Mouse (Mus musculus) neural tube, embryonic 13.5 days (tissue): ENCODE measurements at regions not wholly inside any gene's neighbourhood (a gene's known extent, or its start where the extent isn't known, plus 50 kb on each side); places are given as distances from the start of the nearest gene placed in this dataset. TPM values are rescaled to one million over a fixed set of nuclear protein-coding genes. Genes with fewer than 3 reads are reported as not detected.
"Not testable (repeated sequence)": the region's sequence is repeated elsewhere in the genome, so short reads cannot be mapped to it uniquely, and the experiment has no call there.

Source experiments
- ATAC-seq: fragments of 200-750 bp; cut with Nextera tagmentation; 2 replicates; pipeline ENCODE4 v1.8.0; 2017; ENCODE audit warnings: low read depth, mild to moderate bottlenecking, moderate TSS enrichment, moderate library complexity
- H3K27ac ChIP-seq: fragments of 300-500 bp; sonication (generic); replicated peaks from 2 replicates; pipeline ENCODE4 v1.5.1; 2015; ENCODE audit warnings: moderate library complexity, mild to moderate bottlenecking, inconsistent platforms
- H3K27me3 ChIP-seq: fragments of 300-500 bp; sonication (generic); 2 replicates; pipeline ENCODE4 v1.6.1; 2015; ENCODE audit warnings: mild to moderate bottlenecking, inconsistent platforms
- H3K36me3 ChIP-seq: fragments of 300-500 bp; sonication (generic); 2 replicates; pipeline ENCODE4 v1.6.1; 2015; ENCODE audit warnings: mild to moderate bottlenecking, inconsistent platforms
- H3K4me1 ChIP-seq: fragments of 300-500 bp; sonication (generic); replicated peaks from 2 replicates; pipeline ENCODE4 v1.6.1; 2015; ENCODE audit warnings: inconsistent platforms
- H3K4me2 ChIP-seq: fragments of 300-500 bp; sonication (generic); 2 replicates; pipeline ENCODE4 v1.6.1; 2015; ENCODE audit warnings: inconsistent platforms, mild to moderate bottlenecking, moderate library complexity
- H3K4me3 ChIP-seq: fragments of 300-500 bp; sonication (generic); 2 replicates; pipeline ENCODE4 v1.5.1; 2015; ENCODE audit warnings: mild to moderate bottlenecking, inconsistent platforms
- H3K9ac ChIP-seq: fragments of 300-500 bp; sonication (generic); 2 replicates; pipeline ENCODE4 v1.6.1; 2015; ENCODE audit warnings: moderate library complexity, mild to moderate bottlenecking, inconsistent platforms
- H3K9me3 ChIP-seq: fragments of 300-500 bp; sonication (generic); 2 replicates; pipeline ENCODE4 v1.6.1; 2016; ENCODE audit warnings: inconsistent platforms
- WGBS: fragments of 180-500 bp; shearing (Covaris S2); methylation state at CpG from one replicate; pipeline ENCODE4 v1.1.7; 2015; 5-methylcytosine and 5-hydroxymethylcytosine counted together
- microRNA counts: library from miRNA; unstranded; fragments of <30 nt; microRNA quantifications from one replicate; lab custom pipeline; 2016
- microRNA-seq: library from miRNA; unstranded; fragments of <30 nt; microRNA quantifications from one replicate; pipeline ENCODE4, GENCODE M21; 2016

DNA sequence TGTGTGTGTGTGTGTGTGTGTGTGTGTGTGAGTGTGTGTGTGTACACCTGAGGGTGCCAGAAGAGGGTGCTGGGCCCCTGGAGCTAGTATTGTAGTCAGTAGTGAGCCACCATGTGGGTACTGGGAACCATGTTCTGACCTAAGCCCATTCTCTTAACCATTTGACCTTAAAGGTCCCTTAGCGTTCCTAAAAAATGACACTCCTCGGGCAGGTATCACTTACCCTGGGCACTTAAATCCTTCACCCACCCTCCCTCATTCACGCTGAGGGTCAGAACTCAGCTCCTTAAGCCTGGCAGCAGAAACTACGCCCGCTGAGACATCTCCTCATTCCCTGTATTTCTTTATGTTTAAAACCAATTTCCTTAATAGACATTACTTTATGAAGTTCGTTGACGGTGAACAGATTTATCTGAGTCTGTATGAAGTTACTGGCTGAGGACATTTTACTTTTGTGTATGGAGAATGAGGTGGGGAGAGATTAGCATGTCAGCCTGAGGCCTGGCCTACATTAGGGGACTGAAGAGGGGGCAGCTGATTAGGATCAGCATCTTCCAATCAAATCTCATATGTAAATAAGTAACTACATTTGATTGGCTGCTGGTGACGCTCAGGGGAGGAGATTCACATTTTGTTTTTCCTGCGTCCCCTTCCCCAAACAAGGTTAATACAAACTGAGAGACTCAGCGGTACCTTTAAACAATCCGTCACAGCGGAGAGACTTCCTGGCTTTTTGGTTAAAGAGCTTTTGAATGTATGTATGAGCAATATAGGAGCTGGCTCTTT, 61.8 kb upstream of the Gadl1 start:
- Histone ChIP-seq H3K4me3 (peak overlapping the region; percentile 23), H3K36me3 (no peaks in the 10 kb centered on the region), H3K27ac (no peak overlapping the region), H3K27me3 (no peaks in the 10 kb centered on the region), H3K4me1 (no peaks in the 10 kb centered on the region), H3K9me3 (no peaks in the 10 kb centered on the region), H3K4me2 (peak overlapping the region; percentile 48), H3K9ac (no peak overlapping the region)
- 41% methylated on average over 12 of the region's 12 CpGs for WGBS
- peak; percentile 72 for ATAC-seq

- not testable (repeated sequence) for H3K4me1 ChIP-seq, H3K4me2 ChIP-seq, H3K4me3 ChIP-seq, H3K9me3 ChIP-seq, H3K36me3 ChIP-seq, H3K27me3 ChIP-seq, H3K27ac ChIP-seq, ATAC-seq, H3K9ac ChIP-seq
- 88% methylated on average over 5 of the region's 5 CpGs for WGBS
Measured at GRCm38 (mm10) chr9:115853210-115853842, 55.9 kb upstream of the Gadl1 start.

- Histone ChIP-seq H3K9ac (no peak overlapping the region), H3K4me2 (no peak overlapping the region), H3K9me3 (no peaks in the 10 kb centered on the region), H3K4me1 (no peaks in the 10 kb centered on the region), H3K36me3 (no peaks in the 10 kb centered on the region), H3K27ac (no peak overlapping the region), H3K27me3 (no peaks in the 10 kb centered on the region), H3K4me3 (no peak overlapping the region)
- 76% methylated on average over 7 of the region's 7 CpGs for WGBS
- ATAC-seq: no peak
Measured at GRCm38 (mm10) chr9:115857301-115857700, 52.0 kb upstream of the Gadl1 start.

GRCm38 (mm10) chr9:115858848-115859247, 50.4 kb upstream of the Gadl1 start:
- Histone ChIP-seq H3K27me3 (no peaks in the 10 kb centered on the region), H3K9me3 (no peaks in the 10 kb centered on the region), H3K4me3 (no peak overlapping the region), H3K27ac (no peak overlapping the region), H3K4me2 (no peak overlapping the region), H3K9ac (no peak overlapping the region), H3K36me3 (no peaks in the 10 kb centered on the region), H3K4me1 (no peaks in the 10 kb centered on the region)
- 92% methylated on average over 3 of the region's 3 CpGs for WGBS
- ATAC-seq: no peak

MicroRNA genes in the stretch of these regions (microRNA counts, 519-probe panel; counts per million panel counts)
- 2,511 counts per million, percentile 24 among the panel's probes with 10 or more counts for microRNA mmu-miR-467h+mmu-miR-669d+mmu-miR-669l (lab: Ali Mortazavi, UCI)

Small RNAs in the stretch of these regions (microRNA-seq; reads per million reads assigned to microRNA genes)
- not detected for gene Gm22243
- not detected for gene Gm25510
- not detected for gene Gm26303
- gene Mir467h: not detected
